Mouse (Mus musculus) kidney, embryonic 14.5 days (tissue): ENCODE data around the gene AC153137.1. TPM values are rescaled to one million over a fixed set of nuclear protein-coding genes. Genes with fewer than 3 reads are reported as not detected.

Source experiments
- ATAC-seq: fragments of 200-750 bp; cut with Nextera tagmentation; 2 replicates; pipeline ENCODE4 v1.8.0; 2017; ENCODE audit warnings: moderate number of reproducible peaks, mild to moderate bottlenecking, moderate TSS enrichment, moderate library complexity; ENCODE audit not compliant: low FRiP score, low TSS enrichment
- H3K27ac ChIP-seq: fragments of 300-500 bp; sonication (generic); 2 replicates; pipeline ENCODE4 v1.5.1; 2014; ENCODE audit warnings: low read depth, mild to moderate bottlenecking, low read length, moderate library complexity, mixed read lengths
- H3K27me3 ChIP-seq: fragments of 300-500 bp; sonication (generic); 2 replicates; pipeline ENCODE4 v1.6.1; 2014; ENCODE audit warnings: mild to moderate bottlenecking, low read length; ENCODE audit not compliant: control insufficient read depth, insufficient read depth
- H3K36me3 ChIP-seq: fragments of 300-500 bp; sonication (generic); 2 replicates; pipeline ENCODE4 v1.6.1; 2014; ENCODE audit warnings: low read length, mixed read lengths; ENCODE audit not compliant: control insufficient read depth, insufficient read depth
- H3K4me1 ChIP-seq: fragments of 300-500 bp; sonication (generic); 2 replicates; pipeline ENCODE4 v1.6.1; 2014; ENCODE audit warnings: low read length, mixed read lengths; ENCODE audit not compliant: control insufficient read depth, insufficient read depth
- H3K4me2 ChIP-seq: fragments of 300-500 bp; sonication (generic); replicated peaks from 2 replicates; pipeline ENCODE4 v1.6.1; 2014; ENCODE audit warnings: low read depth, mild to moderate bottlenecking, low read length
- H3K4me3 ChIP-seq: fragments of 300-500 bp; sonication (generic); 2 replicates; pipeline ENCODE4 v1.5.1; 2014; ENCODE audit warnings: mild to moderate bottlenecking, low read length
- H3K9ac ChIP-seq: fragments of 300-500 bp; sonication (generic); 2 replicates; pipeline ENCODE4 v1.6.1; 2014; ENCODE audit warnings: low read depth, mild to moderate bottlenecking, low read length, moderate library complexity
- H3K9me3 ChIP-seq: fragments of 300-500 bp; sonication (generic); 2 replicates; pipeline ENCODE4 v1.6.1; 2016; ENCODE audit warnings: low read length; ENCODE audit not compliant: control insufficient read depth
- WGBS: fragments of 180-500 bp; shearing (Covaris S2); extraction: QIAGEN DNeasy Blood & Tissue Kit; methylation state at CpG from one replicate; pipeline ENCODE4 v1.1.7; 2014; 5-methylcytosine and 5-hydroxymethylcytosine counted together
- polyA plus RNA-seq: library from polyadenylated mRNA; unstranded; fragments of >200 nt; fragmentation: Nextera tagmentation; extraction: Ambion mirVana; gene quantifications from 2 replicates; pipeline ENCODE4 v1.2.1, GENCODE M21; 2014

The AC153137.1 gene
- polyA plus RNA-seq, 1 experiment from 2014 or later, result not detected

DNA sequence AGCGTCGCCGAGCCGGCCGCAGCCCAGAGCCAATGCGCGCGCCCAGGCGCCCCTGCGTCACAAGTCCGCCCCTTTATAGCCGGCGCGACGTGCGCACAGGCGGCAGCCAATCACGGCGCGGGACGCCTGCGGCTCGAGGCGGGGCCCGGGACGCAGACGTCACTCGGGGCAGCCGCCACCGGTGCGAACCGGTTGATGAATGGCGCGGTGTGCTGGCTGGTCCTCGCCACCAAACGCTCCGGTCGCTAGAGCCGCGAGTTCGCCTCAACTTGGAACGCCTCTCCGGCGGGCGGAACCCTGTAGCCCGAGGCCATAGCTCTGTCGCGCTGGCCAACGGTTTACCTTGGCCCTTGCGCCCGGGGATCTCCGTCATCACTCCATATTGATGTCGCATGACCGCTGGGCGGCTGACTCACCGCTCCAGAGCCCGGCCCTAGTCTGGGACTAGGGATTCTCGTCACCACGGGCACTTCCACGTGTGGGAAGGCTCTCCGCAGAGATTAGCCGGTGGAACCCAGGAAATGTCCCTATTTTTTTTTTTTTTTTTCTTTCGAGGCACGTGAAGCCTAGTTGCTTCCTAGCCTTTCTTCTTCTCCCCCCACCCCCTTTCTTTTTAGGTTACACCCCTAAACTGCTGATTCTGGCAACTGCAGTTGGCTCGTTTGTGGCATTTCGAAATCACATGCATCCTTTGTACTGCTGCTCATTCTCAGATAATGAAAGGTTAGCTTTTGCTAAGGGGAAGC, 27.9 kb downstream of the AC153137.1 start:
- Histone ChIP-seq H3K27ac (peak overlapping the region; percentile 97), H3K4me3 (peak overlapping the region; percentile 87), H3K4me1 (peaks cover 11% of the 10 kb centered on the region; the same call in 1 of the 2 replicates), H3K36me3 (peaks cover 8% of the 10 kb centered on the region), H3K4me2 (peak overlapping the region; percentile 55), H3K9me3 (no peaks in the 10 kb centered on the region), H3K9ac (peak overlapping the region; percentile 96), H3K27me3 (no peaks in the 10 kb centered on the region)
- ATAC-seq, result peak; percentile 99
- under 1% methylated on average over 66 of the region's 66 CpGs for WGBS

DNA sequence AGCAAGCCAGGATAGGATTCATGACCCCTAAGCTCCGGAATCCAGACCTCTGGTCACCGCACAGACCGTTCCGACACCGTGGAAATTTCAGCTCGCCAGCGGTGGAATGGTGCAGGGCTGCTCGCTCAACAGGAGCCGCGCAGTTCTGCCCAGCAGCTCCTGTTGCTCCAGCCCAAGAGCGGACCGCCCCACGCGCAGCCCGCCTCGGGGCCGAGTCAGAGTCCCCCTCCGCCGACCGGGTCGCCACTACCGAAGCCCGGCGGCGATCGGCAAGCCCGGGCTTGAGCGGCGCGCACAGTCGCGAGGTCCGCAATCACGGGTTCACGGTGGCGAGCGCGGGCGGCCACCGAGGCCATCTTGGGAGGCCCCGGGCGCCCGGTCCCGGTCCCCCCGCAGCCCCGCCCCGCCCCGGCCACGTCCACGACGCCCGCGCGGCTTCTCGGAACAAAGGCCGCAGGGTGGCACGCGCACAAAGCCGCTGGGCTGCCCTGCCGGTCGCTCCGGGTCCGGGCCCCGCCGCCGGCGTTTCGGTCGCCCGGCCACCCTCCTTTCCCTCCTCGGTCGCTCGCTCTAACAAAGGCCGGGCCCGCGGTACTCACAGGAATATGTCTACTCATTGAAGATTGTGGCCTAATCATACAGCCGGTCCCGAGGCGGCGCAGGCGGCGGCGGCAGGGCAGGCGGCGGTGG, 28.7 kb downstream of the AC153137.1 start:
- peak overlapping the region; percentile 96 for H3K9ac ChIP-seq
- H3K4me1 ChIP-seq, result peaks cover 11% of the 10 kb centered on the region; the same call in 1 of the 2 replicates
- no peaks in the 10 kb centered on the region for H3K9me3 ChIP-seq
- peaks cover 16% of the 10 kb centered on the region for H3K36me3 ChIP-seq
- peak overlapping the region; percentile 97 for H3K27ac ChIP-seq
- H3K27me3 ChIP-seq, result no peaks in the 10 kb centered on the region
- 1% methylated on average over 68 of the region's 85 CpGs for WGBS
- H3K4me2 ChIP-seq, result peak overlapping the region; percentile 52
- H3K4me3 ChIP-seq, result peak overlapping the region; percentile 87
- ATAC-seq, result peak; percentile 70

DNA sequence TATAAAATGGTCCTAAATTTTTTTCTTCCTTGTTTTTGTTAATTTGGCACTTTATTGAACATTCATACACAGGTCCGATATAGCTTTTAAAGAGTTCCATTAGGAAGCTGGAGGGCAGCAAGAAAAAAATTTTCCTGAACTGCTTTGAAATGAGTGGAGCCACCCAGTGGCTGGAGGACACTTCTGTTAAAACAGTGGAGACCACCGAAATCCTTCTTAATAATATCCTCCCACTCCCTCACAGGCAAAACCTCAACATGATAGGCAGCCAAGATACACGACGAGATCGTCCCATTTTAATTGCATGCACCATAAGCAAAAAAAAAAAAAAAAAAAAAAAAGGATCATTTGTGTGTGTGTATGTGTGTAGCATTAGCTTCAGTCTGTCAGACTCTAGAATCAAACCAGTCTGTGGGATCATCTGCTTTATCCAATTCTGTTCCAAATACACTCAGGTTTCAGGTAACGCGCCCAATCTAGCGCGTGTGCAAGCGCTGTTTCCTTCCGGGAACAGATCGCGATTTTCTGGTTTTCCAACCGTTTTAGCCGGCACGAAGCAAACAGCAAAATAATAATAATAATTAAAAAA, 29.3 kb downstream of the AC153137.1 start:
- WGBS, result under 1% methylated on average over 16 of the region's 16 CpGs
- Histone ChIP-seq H3K9ac (peak overlapping the region; percentile 96), H3K27me3 (no peaks in the 10 kb centered on the region), H3K4me2 (peak overlapping the region; percentile 52), H3K27ac (peak overlapping the region; percentile 97), H3K9me3 (no peaks in the 10 kb centered on the region), H3K4me1 (peaks cover 11% of the 10 kb centered on the region; the same call in 1 of the 2 replicates), H3K36me3 (peaks cover 23% of the 10 kb centered on the region), H3K4me3 (peak overlapping the region; percentile 87)
- ATAC-seq, result no peak

GRCm38 (mm10) chr1:30945136-30945535, 32.6 kb downstream of the AC153137.1 start:
- 96% methylated on average over 6 of the region's 6 CpGs for WGBS
- H3K4me2 ChIP-seq, result no peak overlapping the region

GRCm38 (mm10) chr1:30940571-30940970, 37.2 kb downstream of the AC153137.1 start:
- no peak overlapping the region for H3K4me2 ChIP-seq
- no peak overlapping the region for H3K9ac ChIP-seq
- H3K4me1 ChIP-seq, result no peaks in the 10 kb centered on the region
- WGBS, result 66% methylated on average over 3 of the region's 3 CpGs
- no peaks in the 10 kb centered on the region for H3K27me3 ChIP-seq
- H3K4me3 ChIP-seq, result no peak overlapping the region
- ATAC-seq, result no peak
- peaks cover 30% of the 10 kb centered on the region for H3K36me3 ChIP-seq
- no peak overlapping the region for H3K27ac ChIP-seq
- H3K9me3 ChIP-seq, result no peaks in the 10 kb centered on the region

More at GRCm38 (mm10) chr1:30945136-30945535, 32.6 kb downstream of the AC153137.1 start:
- Histone ChIP-seq H3K4me3 (no peak overlapping the region), H3K27me3 (no peaks in the 10 kb centered on the region), H3K36me3 (peaks cover 33% of the 10 kb centered on the region), H3K4me1 (peaks cover 11% of the 10 kb centered on the region; the same call in 1 of the 2 replicates), H3K9me3 (no peaks in the 10 kb centered on the region), H3K27ac (no peak overlapping the region), H3K9ac (no peak overlapping the region)
- no peak for ATAC-seq

GRCm38 (mm10) chr1:30938392-30938791, 39.4 kb downstream of the AC153137.1 start:
- Histone ChIP-seq H3K4me2 (no peak overlapping the region), H3K36me3 (peaks cover 10% of the 10 kb centered on the region), H3K4me1 (no peaks in the 10 kb centered on the region), H3K27me3 (no peaks in the 10 kb centered on the region), H3K9me3 (no peaks in the 10 kb centered on the region), H3K9ac (no peak overlapping the region), H3K27ac (no peak overlapping the region), H3K4me3 (no peak overlapping the region)
- no peak for ATAC-seq
- WGBS, result 78% methylated on average over 7 of the region's 7 CpGs

GRCm38 (mm10) chr1:30937396-30937965, 40.3 kb downstream of the AC153137.1 start:
- H3K27ac ChIP-seq, result no peak overlapping the region
- H3K9ac ChIP-seq, result no peak overlapping the region
- H3K9me3 ChIP-seq, result no peaks in the 10 kb centered on the region
- no peak overlapping the region for H3K4me3 ChIP-seq
- 58% methylated on average over 8 of the region's 8 CpGs for WGBS
- peaks cover 7% of the 10 kb centered on the region; the same call in 1 of the 2 replicates for H3K36me3 ChIP-seq
- no peak overlapping the region for H3K4me2 ChIP-seq
- no peak for ATAC-seq
- no peaks in the 10 kb centered on the region for H3K27me3 ChIP-seq
- no peaks in the 10 kb centered on the region for H3K4me1 ChIP-seq

- ATAC-seq, result no peak
- WGBS, result 88% methylated on average over 2 of the region's 2 CpGs
- Histone ChIP-seq H3K36me3 (peaks cover 7% of the 10 kb centered on the region; the same call in 1 of the 2 replicates), H3K9ac (no peak overlapping the region), H3K9me3 (no peaks in the 10 kb centered on the region), H3K4me1 (no peaks in the 10 kb centered on the region), H3K27me3 (no peaks in the 10 kb centered on the region), H3K4me3 (no peak overlapping the region), H3K27ac (no peak overlapping the region), H3K4me2 (no peak overlapping the region)
Observed at GRCm38 (mm10) chr1:30936488-30936887, 41.3 kb downstream of the AC153137.1 start.
